Mouse (Mus musculus) spleen, postnatal 14 days (tissue): ENCODE results near the gene Gm10912.
"Not testable (repeated sequence)": the region's sequence is repeated elsewhere in the genome, so short reads cannot be mapped to it uniquely, and the experiment has no call there.

ENCODE experiments used
- DNase-seq, 2 experiments: peaks; one replicate each; pipeline ENCODE4 v3.0.0; 2021 to 2022; ENCODE audit warnings: low spot score in 2 of 2

Gene Gm10912

DNA sequence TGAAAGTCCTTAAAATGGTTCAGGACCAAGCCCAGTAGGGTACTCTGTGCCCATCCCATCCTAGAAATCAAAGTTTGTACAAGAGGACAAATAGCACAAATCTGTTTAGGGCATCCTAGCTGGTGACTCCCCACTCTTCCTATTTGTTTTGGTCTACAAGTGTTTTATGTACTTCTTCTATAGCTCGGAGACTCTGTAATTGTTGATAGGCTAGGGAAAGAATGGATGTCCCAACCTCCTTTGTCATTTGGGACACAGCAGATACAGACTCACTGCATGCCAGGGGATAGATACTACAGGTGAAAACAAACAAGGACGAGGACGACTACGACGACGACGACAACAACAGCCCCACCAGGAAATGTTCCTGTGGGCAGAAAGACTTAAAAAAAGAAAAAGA is 2.8 kb downstream of the Gm10912 start, which contains the start of gene Gm10799:
Gene Gm10799 (minus strand): TSS at position 101 of the 400 bp plus-strand sequence.
- not testable (repeated sequence) for DNase-seq

DNA sequence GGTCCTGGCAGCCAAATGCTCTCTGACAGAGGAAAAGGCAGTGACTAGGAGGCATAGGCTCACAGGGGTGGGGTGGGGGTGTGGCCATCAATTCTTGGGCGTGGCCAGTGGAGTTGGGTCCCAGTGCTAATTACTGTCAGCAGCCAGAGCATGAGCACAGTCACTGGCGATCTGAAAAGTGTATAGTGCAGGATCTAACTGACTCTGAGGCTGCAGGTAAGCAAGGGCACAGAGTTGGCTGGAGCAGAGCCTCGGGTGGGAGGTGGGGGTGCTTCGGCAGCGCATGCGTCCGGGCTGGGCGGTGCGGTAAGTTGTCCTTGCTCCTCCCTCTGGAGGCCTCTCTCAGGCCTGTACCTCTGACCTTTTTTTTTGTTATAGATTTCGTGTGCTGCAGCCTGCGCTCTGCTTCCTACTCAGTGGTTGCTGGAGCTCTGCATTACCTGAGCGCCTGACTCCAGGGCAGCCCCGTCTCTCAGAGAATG is 4.1 kb downstream of the Gm10912 start, which contains the start of gene Cd59b:
Gene Cd59b (plus strand): TSS at position 146 of the 482 bp plus-strand sequence.
- peak; percentile 64 to 72 for DNase-seq

DNA sequence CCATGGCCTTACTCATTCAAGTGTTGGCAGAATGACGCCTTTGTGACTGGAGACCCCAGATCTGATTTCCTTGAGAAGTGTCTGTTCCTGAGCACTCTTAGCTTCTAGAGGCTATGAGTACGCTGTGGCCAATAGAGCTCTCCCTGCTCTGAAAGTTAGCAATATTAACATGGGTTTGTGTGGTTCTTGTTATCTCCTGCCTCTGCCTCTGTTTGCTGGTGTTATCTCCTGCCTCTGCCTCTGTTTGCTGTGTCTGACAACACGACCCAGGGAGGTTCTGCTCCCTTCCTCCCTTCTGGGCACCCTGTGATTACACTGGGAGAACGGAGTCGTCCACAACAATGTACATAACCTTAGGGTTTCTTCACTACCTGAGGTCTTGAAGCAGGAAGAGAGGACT is 12.7 kb downstream of the Gm10912 start:
- DNase-seq: not testable (repeated sequence)

DNA sequence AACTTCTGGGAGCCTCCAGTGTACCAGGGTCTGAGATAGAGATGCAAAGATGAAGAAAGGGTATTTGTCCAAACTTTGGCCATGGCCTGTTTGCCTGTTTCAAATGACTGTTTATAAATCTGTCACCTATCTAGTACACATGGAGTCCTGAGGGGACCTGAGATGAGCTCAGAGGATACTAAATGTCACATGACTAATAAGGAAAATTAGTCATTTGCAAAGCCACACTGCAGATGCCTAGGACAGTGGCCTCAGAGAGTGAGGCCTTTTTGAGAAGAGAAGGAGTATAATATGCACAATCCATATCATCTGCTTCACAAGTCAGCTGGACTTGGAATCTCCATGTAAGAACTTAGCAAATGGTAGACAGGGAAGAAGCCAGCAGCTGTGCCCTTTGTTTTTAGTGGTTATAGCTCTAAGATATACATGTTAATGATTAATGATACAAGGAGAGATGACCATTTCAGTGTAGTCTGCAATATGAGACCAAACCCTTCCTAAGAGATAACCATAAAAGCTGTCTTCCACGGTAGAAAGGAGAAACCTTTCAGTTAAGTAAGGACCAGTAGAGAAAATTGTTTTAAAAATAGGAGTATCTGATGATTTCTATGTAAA is 15.9 kb downstream of the Gm10912 start:
- DNase-seq: not testable (repeated sequence)

DNA sequence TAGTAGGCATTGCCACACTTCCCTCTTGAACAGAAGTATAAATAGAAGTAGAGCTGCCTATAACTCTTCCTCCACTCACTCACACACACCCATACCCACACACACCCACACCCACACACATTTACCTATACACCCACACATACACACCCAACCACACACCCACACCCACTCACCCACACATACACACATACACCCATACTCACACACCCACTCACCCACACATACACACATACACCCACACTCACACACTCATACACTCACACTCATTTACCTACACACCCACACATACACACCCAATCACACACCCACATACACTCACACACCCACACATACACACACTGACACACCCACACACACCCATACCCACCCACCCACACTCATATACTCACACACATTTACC is 16.8 kb downstream of the Gm10912 start:
- no peak for DNase-seq

DNA sequence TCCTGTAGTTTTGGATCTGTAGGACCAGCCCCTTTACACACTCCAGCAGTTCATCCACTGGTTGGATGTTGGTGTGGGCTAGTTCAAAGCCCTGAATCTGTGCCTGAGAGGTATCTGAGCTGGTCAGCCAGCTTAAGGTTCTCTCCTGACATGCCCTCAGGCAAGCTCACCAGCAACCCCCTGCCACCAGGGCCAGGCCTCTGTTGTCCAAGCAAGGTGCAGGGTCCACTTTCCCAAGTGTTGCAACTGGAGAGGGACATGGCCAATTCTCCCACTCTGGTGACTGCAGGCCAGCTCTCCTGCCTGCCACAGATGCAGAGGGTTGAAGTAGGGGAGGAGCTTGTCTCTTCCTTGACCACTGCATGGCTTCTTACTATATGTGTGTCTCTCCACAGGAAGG is 18.4 kb downstream of the Gm10912 start:
- not testable (repeated sequence) for DNase-seq

DNA sequence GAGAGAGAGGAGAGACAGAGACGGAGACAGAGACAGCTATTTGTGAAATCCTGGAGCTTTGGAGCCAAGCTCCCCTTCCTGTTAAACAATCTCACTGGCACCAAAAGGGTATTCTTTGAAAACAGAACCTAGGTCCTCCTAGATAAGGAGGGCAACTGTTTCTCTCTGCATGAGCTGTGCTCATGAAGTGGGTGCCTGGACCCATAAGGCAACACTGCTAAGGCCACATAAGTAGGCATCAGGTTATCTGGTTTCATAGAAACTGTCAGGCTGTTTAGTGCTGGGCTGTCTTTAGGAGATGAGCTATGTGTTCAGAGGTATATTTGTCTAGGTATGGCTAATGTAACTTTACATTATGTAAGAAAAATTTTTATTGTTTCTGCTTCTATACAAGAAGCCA is 21.9 kb downstream of the Gm10912 start:
- DNase-seq: not testable (repeated sequence)

DNA sequence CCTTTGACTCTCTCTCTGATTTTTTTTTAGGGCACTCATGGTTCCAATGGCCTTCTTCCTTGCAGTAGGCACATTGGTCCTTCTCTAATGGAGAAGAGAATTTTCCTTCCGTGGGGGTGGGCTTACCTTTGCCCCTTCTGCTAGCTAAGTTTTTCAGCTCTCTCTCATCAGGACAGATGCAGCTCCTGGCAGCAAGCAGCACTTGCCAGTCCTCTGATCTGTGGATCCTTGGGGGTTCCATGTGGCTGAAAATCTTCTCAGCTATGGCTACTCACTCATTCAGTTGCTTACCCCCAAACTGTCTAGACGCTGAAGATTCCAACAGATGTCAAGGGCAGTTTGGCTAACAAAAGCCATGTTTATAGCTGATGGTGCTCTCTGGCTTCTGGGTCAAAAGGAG is 27.7 kb downstream of the Gm10912 start:
- DNase-seq: no peak

DNA sequence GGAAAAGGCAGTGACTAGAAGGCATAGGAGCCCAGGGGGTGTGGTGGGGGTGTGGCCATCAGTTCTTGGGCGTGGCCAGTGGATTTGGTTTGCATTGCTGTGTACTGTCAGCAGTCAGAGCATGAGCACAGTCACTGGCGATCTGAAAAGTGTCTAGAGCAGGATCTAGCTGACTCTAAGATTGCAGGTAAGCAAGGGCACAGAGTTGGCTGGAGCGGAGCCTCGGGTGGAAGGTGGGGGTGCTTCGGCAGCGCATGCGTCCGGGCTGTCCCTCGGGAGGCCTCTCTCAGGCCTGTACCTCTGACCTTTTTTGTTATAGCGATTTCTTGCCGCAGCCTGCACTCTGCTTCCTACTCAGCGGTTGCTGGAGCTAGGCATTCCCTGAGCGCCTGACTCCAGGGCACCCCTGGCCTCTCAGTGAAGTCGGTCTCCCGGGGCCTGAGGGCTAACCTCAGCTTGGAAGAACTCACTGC is 30.2 kb downstream of the Gm10912 start, which contains the start of gene Cd59a:
Gene Cd59a (plus strand): TSS at position 61 of the 473 bp plus-strand sequence.
- DNase-seq: peak; percentile 77

DNA sequence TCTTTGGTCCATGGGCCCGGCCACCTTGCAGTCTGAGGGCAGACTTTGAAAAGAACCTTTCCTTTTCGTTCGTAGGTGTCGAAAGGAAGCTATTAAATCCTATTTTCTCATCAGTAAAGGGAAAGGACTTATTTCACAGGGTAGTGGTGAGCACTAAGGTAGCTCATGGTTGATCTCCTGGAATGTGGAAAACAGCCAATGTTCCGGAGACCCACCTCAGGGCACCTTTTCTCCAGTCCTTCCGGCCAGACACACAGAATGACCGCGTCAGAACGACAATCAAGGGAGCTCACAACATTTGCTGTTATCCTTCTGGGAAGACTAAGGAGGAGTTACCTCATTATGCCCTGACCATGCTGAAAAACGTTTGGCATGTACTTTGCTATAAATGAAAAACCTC is 30.6 kb downstream of the Gm10912 start:
- no peak for DNase-seq

DNA sequence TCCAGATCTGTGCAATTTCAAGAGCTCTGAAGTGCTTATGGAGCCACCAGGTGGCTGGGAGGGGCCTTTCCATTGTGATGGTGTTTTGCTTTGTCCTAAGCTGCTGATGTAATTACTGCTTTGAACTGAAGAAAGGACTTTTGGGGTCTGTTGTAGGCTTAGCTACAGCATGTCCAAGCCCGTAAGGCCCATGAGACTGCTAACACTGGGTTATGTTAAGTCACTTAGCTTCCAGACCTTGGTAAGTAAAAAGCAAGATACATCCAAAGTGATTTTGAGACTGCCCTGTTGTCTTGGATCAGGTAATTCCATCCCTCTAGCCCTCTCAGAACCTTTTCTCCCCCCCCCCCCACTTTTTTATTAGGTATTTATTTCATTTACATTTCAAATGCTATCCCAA is 31.2 kb downstream of the Gm10912 start:
- DNase-seq: not testable (repeated sequence)

DNA sequence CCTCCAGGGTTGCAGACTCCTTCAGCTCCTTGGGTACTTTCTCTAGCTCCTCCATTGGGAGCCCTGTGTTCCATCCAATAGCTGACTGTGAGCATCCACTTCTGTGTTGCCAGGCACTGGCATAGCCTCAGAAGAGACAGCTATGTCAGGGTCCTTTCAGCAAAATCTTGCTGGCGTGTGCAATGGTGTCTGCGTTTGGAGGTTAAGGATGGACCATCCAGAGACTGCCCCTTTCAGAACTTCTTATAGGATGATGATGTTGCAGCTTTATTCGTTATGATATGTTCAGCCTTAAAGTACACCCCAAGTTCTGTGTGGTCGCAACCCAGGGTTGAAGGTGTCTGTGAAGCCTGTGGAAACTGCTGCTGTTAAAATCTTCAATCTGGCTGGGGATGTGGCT is 31.8 kb downstream of the Gm10912 start:
- not testable (repeated sequence) for DNase-seq

DNA sequence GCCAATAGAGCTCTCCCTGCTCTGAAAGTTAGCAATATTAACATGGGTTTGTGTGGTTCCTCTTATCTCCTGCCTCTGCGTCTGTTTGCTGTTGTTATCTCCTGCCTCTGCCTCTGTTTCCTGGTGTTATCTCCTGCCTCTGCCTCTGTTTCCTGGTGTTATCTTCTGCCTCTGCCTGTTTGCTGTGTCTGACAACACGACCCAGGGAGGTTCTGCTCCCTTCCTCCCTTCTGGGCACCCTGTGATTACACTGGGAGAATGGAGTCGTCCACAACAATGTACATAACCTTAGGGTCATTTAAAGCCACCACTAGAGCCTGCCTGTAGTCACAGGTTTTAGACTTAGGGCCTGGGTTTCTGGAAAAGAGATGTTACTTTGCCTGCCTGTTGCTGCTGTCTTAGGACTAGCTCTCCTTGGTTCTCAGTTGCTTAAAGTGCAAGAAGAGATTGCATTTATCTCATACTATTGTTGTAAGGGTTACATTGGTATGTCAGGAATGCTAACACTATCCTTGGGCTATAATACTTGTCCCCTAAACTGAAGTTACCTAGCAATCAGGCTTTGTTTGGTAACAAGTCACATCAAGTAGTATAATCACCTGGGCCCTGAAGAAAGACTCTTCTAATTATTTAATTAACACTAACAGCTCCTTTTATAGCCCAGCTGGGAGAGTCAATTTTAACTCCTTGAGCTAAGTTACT is 33.1 kb downstream of the Gm10912 start:
- no peak for DNase-seq

DNA sequence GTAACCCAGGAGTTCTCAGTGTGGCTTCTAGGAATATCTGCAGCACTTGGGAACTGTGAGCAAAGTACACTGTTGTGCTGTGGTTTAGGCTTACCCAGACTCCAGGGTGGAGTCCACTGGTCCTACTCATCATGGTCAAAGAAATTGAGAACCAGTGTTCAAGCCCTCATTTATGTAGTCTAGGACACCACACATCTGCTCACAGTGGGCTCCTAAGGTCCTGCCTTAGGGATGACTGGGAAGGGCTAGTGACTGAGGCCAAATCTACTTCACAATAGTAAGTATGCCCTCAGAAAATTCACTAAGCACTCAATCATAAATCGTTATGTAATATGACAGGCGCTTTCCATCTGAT is 33.6 kb downstream of the Gm10912 start:
- DNase-seq: no peak

DNA sequence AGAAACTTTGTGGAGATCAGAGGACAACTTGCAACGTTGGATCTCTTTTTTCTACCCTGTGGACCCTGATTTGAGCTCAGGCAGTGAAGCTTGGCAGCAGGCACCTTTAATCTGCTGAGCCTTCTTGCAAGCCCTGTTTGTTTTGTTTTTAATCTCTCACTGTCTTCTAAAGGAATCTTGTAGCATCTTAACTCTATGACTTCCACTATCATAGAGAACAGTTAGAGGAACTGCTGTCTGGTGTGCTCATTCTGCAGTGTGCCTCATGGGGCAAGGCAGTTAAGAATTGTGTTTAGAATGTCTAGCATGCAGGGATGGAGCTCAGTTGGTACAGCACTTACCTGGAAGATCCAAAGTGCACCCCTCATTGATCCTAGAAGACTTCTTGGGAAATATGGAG is 34.3 kb downstream of the Gm10912 start:
- DNase-seq: no peak

DNA sequence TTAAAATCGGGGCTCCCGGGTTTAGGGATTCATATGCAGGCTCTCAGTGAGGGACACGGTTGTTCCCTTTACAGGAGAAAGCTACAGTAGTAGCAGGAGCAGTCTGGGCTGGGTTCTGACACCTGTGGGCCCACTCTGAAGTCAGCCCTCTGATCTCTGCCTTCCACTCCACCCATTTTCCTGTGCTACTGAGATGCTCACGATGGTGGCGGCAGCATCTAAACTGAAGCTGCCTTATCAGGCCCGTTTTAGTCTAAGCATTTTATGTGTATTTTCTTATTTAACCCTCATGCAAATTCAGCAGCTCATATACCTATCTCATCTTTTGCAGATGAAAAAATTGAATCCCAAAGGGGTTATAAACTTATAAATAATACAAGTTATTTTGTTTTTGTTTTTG is 39.2 kb downstream of the Gm10912 start:
- no peak for DNase-seq

DNA sequence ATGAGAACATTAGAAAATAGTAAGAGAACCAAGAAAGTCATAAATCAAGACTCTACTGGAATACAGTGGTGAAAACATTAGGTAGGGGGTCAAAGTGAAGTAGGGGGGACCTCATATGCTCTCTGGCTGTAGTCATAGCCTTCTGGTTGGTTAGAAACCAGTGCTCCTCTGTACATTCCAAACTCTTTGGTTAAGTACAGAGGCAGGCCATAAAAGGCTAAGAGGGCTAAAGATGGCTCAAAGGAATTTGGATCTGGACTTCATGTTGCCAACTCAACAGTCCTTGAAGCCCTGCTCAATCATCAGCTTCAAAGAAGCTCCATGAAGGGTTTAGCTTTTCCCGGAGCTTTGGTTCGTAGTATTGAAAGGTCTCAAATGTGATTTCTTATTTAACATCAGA is 43.4 kb downstream of the Gm10912 start:
- not testable (repeated sequence) for DNase-seq

DNA sequence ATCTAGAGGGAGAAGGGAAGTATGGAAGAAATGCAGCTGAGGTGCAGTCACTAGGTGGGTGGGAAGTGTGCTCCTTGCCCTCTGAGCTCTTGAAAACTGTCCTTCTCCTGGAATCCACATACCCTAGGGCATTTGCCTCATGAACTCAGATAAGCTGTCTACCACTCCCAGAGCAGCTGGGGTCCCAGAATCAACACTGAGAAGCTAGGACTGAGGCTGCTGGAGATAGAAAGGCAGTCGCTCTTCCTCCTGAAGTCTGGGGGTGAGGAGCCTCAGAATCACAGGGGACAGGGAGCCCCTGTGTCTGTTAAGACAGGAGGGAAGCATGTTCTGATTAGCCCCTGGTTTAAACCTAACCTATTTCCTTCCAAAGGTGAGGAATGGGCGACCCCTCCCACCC is 43.9 kb downstream of the Gm10912 start:
- no peak for DNase-seq

DNA sequence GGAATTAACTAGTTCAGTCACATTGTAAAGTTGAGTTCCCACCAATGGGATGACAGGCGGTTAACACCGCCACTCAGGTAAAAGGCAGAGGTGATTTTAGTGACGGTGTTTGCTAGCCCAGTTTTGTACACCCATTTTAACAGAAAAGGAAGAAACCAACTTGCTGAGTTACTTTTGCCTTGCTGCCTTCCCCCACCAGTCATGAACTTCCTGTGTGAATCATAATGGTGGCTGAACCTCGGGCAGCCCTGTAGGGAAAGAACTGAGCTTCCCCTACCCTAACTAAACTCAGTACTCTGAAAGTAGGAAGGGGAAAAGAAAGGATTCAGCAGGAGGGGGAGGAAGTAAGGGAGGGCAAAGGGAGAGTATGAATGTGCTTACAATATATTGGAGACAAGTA is 44.4 kb downstream of the Gm10912 start:
- DNase-seq: no peak

DNA sequence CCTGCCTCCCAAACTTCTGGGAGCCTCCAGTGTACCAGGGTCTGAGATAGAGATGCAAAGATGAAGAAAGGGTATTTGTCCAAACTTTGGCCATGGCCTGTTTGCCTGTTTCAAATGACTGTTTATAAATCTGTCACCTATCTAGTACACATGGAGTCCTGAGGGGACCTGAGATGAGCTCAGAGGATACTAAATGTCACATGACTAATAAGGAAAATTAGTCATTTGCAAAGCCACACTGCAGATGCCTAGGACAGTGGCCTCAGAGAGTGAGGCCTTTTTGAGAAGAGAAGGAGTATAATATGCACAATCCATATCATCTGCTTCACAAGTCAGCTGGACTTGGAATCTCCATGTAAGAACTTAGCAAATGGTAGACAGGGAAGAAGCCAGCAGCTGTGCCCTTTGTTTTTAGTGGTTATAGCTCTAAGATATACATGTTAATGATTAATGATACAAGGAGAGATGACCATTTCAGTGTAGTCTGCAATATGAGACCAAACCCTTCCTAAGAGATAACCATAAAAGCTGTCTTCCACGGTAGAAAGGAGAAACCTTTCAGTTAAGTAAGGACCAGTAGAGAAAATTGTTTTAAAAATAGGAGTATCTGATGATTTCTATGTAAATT is 45.7 kb downstream of the Gm10912 start:
- DNase-seq: not testable (repeated sequence)

DNA sequence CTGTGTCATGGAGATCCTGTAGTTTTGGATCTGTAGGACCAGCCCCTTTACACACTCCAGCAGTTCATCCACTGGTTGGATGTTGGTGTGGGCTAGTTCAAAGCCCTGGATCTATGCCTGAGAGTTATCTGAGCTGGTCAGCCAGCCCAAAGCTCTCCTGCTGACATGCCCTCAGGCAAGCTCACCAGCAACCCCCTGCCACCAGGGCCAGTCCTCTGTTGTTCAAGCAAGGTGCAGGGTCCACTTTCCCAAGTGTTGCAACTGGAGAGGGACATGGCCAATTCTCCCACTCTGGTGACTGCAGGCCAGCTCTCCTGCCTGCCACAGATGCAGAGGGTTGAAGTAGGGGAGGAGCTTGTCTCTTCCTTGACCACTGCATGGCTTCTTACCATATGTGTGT is 47.9 kb downstream of the Gm10912 start:
- not testable (repeated sequence) for DNase-seq

DNA sequence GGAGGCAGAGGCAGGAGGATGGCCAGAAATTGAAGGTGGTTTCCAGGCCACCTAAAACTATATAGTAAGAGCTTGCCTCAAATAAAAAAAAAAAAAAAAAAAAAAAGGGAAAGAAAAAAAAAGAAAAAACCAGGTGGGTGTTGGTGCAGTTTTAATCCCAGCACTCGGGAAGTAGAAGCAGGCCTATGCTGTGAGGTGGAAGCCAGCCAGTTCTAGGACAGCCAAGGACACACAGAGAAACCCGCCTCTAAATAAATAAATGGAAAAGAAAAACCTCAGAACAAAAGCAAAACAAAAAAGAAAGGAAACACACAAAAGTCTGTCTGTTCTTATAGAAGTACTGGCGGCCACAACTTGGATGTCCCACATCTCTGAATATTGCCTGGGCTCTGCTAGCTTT is 49.3 kb downstream of the Gm10912 start:
- no peak for DNase-seq
